Mouse (Mus musculus) adrenal gland, postnatal 25 days (tissue): ENCODE measurements at regions not wholly inside any gene's neighbourhood (a gene's known extent, or its start where the extent isn't known, plus 50 kb on each side); places are given as distances from the start of the nearest gene placed in this dataset.

ENCODE experiments used
- DNase-seq: peaks from one replicate; pipeline ENCODE4 v3.0.0; 2021; ENCODE audit warnings: mixed read lengths

GRCm38 (mm10) chr6:17157270-17157669, 92.3 kb downstream of the Tes start:
- DNase-seq: no peak

- peak; percentile 10 for DNase-seq
Observed at GRCm38 (mm10) chr6:17169971-17170781, 105.2 kb downstream of the Tes start.

- peak; percentile 20 for DNase-seq
Observed at GRCm38 (mm10) chr6:17170782-17171272, 105.9 kb downstream of the Tes start.

GRCm38 (mm10) chr6:17171273-17172011, 106.5 kb downstream of the Tes start:
- DNase-seq: peak; percentile 33

GRCm38 (mm10) chr6:17172050-17172449, 107.1 kb downstream of the Tes start:
- no peak for DNase-seq

- peak; percentile 6 for DNase-seq
Observed at GRCm38 (mm10) chr6:17177153-17177552, 103.8 kb upstream of the Cav2 start.

GRCm38 (mm10) chr6:17179476-17179875, 101.5 kb upstream of the Cav2 start:
- no peak for DNase-seq

GRCm38 (mm10) chr6:17186604-17187003, 94.4 kb upstream of the Cav2 start:
- DNase-seq: no peak

- no peak for DNase-seq
Observed at GRCm38 (mm10) chr6:17187106-17187505, 93.9 kb upstream of the Cav2 start.

GRCm38 (mm10) chr6:17195538-17195937, 85.4 kb upstream of the Cav2 start:
- no peak for DNase-seq

- DNase-seq: peak; percentile 18
Observed at GRCm38 (mm10) chr6:17197728-17198397, 83.1 kb upstream of the Cav2 start.

- no peak for DNase-seq
Observed at GRCm38 (mm10) chr6:17198876-17199275, 82.1 kb upstream of the Cav2 start.

- no peak for DNase-seq
Observed at GRCm38 (mm10) chr6:17201916-17202636, 78.9 kb upstream of the Cav2 start.

- DNase-seq: no peak
Observed at GRCm38 (mm10) chr6:17203302-17203701, 77.7 kb upstream of the Cav2 start.

- DNase-seq: no peak
Observed at GRCm38 (mm10) chr6:17203900-17204686, 76.9 kb upstream of the Cav2 start.

- no peak for DNase-seq
Observed at GRCm38 (mm10) chr6:17206932-17207331, 74.1 kb upstream of the Cav2 start.

- DNase-seq: no peak
Observed at GRCm38 (mm10) chr6:17209792-17210191, 71.2 kb upstream of the Cav2 start.

- no peak for DNase-seq
Observed at GRCm38 (mm10) chr6:17211346-17211745, 69.6 kb upstream of the Cav2 start.

GRCm38 (mm10) chr6:17214774-17215173, 66.2 kb upstream of the Cav2 start:
- DNase-seq: no peak

- DNase-seq: no peak
Observed at GRCm38 (mm10) chr6:17216442-17216841, 64.5 kb upstream of the Cav2 start.

- no peak for DNase-seq
Observed at GRCm38 (mm10) chr6:17223744-17224143, 57.2 kb upstream of the Cav2 start.
